Mouse (Mus musculus): ENCODE measurements at regions not wholly inside any gene's neighbourhood (a gene's known extent, or its start where the extent isn't known, plus 50 kb on each side); places are given as distances from the start of the nearest gene placed in this dataset.

DNA sequence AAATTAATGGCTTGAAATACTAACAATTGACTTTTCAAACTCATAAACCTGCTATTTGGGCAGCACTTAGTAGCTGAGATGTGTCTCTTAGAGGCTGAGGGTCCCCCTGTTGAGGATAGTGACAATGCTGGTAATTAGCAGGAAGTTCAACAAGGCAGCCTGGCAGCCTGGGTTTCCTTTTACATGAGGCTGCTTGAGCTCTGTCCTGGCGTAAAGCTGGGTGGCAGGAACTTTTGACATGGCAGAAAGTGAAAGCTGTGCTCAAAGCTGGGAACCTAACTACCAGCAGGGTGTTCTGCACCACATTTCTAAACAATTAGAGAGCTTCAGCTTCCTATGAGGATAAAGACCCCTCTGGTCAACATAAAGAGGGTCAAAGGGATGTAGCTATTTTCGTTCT, 194.5 kb downstream of the Etaa1 start:
- no peak overlapping the region for H3K4me3 ChIP-seq (ENCODE audit: low read depth, low read length)
- TF ChIP-seq EP300 (IDR thresholded peaks at IDR 0.05; ENCODE audit: insufficient read depth, low read depth, low read length) (no peak), POLR2A (IDR thresholded peaks at IDR 0.05; ENCODE audit: insufficient read depth, low read length) (no peak), CTCF (IDR thresholded peaks at IDR 0.05; ENCODE audit: low read depth, low read length) (no peak)

DNA sequence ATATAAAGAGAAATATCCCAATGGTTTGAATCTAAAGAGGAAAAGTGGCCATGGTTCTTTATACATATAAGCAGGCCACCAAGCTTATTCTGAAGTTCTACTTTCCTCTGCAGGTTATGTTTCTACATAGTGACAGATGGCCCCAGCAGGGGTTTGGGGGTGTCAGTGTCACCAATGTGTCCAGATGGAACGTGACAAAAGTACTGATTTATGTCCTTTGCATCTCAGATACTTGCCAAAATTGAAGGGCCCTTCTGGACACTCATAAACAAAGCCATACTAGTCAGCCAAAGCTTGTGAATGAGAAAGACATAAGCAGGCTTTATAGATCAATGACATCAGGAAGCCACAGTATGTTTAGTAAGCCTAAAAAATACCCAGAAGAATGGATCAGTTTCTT, 190.3 kb downstream of the Etaa1 start:
- Histone ChIP-seq H3K4me3 (ENCODE audit: low read depth, low read length) (no peak overlapping the region), H3K27ac (ENCODE audit: insufficient read depth, low read length) (no peak overlapping the region), H3K4me1 (ENCODE audit: control insufficient read depth, insufficient read depth, low read length) (no peaks in the 10 kb centered on the region), H3K9ac (ENCODE audit: low read depth, poor library complexity, severe bottlenecking) (no peak overlapping the region), H3K27me3 (ENCODE audit: control insufficient read depth, insufficient read depth, low read length, poor library complexity, severe bottlenecking) (no peaks in the 10 kb centered on the region), H3K36me3 (ENCODE audit: control insufficient read depth, insufficient read depth, low read length, poor library complexity, severe bottlenecking) (no peaks in the 10 kb centered on the region), H3K9me3 (replicated peaks; ENCODE audit: control insufficient read depth, insufficient read depth, low read length, poor library complexity, severe bottlenecking) (no peaks in the 10 kb centered on the region)
- TF ChIP-seq EP300 (IDR thresholded peaks at IDR 0.05; ENCODE audit: insufficient read depth, low read depth, low read length): no peak
- TF ChIP-seq CTCF (IDR thresholded peaks at IDR 0.05; ENCODE audit: low read depth, low read length): no peak
- no peak for TF ChIP-seq POLR2A (IDR thresholded peaks at IDR 0.05; ENCODE audit: insufficient read depth, low read length)

More for the DNA sequence above, 194.5 kb downstream of the Etaa1 start:
- Histone ChIP-seq H3K27ac (ENCODE audit: insufficient read depth, low read length) (no peak overlapping the region), H3K9ac (ENCODE audit: low read depth, poor library complexity, severe bottlenecking) (no peak overlapping the region), H3K36me3 (ENCODE audit: control insufficient read depth, insufficient read depth, low read length, poor library complexity, severe bottlenecking) (no peaks in the 10 kb centered on the region), H3K9me3 (replicated peaks; ENCODE audit: control insufficient read depth, insufficient read depth, low read length, poor library complexity, severe bottlenecking) (no peaks in the 10 kb centered on the region), H3K27me3 (ENCODE audit: control insufficient read depth, insufficient read depth, low read length, poor library complexity, severe bottlenecking) (no peaks in the 10 kb centered on the region), H3K4me1 (ENCODE audit: control insufficient read depth, insufficient read depth, low read length) (no peaks in the 10 kb centered on the region)

DNA sequence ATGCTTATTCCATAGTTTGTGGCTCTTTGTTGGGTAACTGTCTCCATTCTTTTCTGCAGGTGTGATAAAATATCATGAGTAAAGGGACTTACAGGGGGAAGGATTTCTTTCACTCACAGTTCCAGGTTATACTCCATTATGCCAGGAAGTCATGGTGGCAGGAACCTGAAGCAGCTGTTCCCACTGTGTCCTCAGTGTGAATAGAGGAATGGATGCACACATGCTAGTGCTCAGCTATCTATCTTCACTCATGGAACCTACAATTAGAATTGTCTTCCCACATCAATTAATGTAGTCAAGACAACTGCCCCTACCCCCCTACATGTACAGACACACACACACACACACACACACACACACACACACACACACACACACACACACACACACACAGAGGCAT, 189.5 kb downstream of the Etaa1 start:
- Histone ChIP-seq H3K4me3 (ENCODE audit: low read depth, low read length) (no peak overlapping the region), H3K27ac (ENCODE audit: insufficient read depth, low read length) (no peak overlapping the region), H3K9ac (ENCODE audit: low read depth, poor library complexity, severe bottlenecking) (no peak overlapping the region), H3K9me3 (replicated peaks; ENCODE audit: control insufficient read depth, insufficient read depth, low read length, poor library complexity, severe bottlenecking) (no peaks in the 10 kb centered on the region), H3K27me3 (ENCODE audit: control insufficient read depth, insufficient read depth, low read length, poor library complexity, severe bottlenecking) (no peaks in the 10 kb centered on the region), H3K36me3 (ENCODE audit: control insufficient read depth, insufficient read depth, low read length, poor library complexity, severe bottlenecking) (no peaks in the 10 kb centered on the region), H3K4me1 (ENCODE audit: control insufficient read depth, insufficient read depth, low read length) (no peaks in the 10 kb centered on the region)
- TF ChIP-seq CTCF (IDR thresholded peaks at IDR 0.05; ENCODE audit: low read depth, low read length) (no peak), POLR2A (IDR thresholded peaks at IDR 0.05; ENCODE audit: insufficient read depth, low read length) (no peak), EP300 (IDR thresholded peaks at IDR 0.05; ENCODE audit: insufficient read depth, low read depth, low read length) (no peak)

DNA sequence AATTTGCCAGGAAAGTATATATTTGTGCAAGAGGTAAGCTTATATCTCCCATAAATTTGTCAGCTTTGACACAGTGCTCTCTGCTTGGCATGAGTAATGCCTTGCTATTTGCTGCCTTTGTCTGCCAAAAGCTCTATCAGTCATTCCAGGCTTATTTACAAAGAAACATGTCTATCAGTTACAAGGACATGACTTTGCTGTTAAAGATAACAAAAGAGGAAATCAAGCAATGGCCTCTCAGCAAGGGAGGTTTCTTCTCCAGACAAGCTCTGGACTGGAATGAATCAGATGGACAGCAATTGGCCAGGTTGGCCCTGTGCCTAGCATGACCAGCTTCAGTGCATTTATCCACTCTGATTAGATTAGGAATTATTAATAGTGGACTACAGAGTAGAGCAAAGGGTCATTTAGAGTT, 185.3 kb downstream of the Etaa1 start:
- H3K9me3 ChIP-seq (replicated peaks; ENCODE audit: control insufficient read depth, insufficient read depth, low read length, poor library complexity, severe bottlenecking): no peaks in the 10 kb centered on the region
- no peak overlapping the region for H3K27ac ChIP-seq (ENCODE audit: insufficient read depth, low read length)
- no peak overlapping the region for H3K9ac ChIP-seq (ENCODE audit: low read depth, poor library complexity, severe bottlenecking)
- no peaks in the 10 kb centered on the region for H3K27me3 ChIP-seq (ENCODE audit: control insufficient read depth, insufficient read depth, low read length, poor library complexity, severe bottlenecking)
- no peaks in the 10 kb centered on the region for H3K36me3 ChIP-seq (ENCODE audit: control insufficient read depth, insufficient read depth, low read length, poor library complexity, severe bottlenecking)
- H3K4me1 ChIP-seq (ENCODE audit: control insufficient read depth, insufficient read depth, low read length): no peaks in the 10 kb centered on the region
- H3K4me3 ChIP-seq (ENCODE audit: low read depth, low read length): no peak overlapping the region
- TF ChIP-seq CTCF (IDR thresholded peaks at IDR 0.05; ENCODE audit: low read depth, low read length) (no peak), POLR2A (IDR thresholded peaks at IDR 0.05; ENCODE audit: insufficient read depth, low read length) (no peak), EP300 (IDR thresholded peaks at IDR 0.05; ENCODE audit: insufficient read depth, low read depth, low read length) (no peak)

DNA sequence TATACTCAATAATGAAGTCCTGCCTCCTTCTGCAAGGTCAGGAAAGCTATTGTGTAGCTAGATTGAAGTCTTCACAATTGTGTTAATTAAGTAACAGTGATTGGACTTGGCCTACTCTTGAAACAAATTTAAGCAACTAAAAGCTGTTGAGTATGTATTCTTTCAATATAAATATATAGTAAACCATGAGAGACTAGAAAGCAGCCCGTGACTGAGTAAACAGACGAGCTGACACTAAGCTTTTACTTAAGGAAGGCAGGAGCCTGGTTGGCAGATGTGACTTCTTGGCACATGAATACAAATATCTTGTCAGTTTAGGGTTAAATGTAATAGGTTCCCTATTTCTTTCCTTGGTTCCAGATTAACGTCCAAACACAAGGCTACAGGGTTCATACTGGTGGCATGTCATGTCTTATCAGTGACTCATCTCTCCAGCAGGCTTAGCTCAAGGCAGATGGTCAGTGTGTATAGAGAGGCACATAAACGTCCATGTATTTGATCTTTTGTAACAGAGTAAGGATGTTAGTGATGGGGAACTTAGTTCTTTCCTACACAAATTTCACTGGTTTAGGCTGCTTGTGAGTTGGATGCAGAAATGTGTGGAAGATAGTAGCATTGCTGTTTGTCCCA, 184.7 kb downstream of the Etaa1 start:
- Histone ChIP-seq H3K36me3 (ENCODE audit: control insufficient read depth, insufficient read depth, low read length, poor library complexity, severe bottlenecking) (no peaks in the 10 kb centered on the region), H3K9ac (ENCODE audit: low read depth, poor library complexity, severe bottlenecking) (no peak overlapping the region), H3K4me3 (ENCODE audit: low read depth, low read length) (no peak overlapping the region), H3K4me1 (ENCODE audit: control insufficient read depth, insufficient read depth, low read length) (no peaks in the 10 kb centered on the region), H3K27me3 (ENCODE audit: control insufficient read depth, insufficient read depth, low read length, poor library complexity, severe bottlenecking) (no peaks in the 10 kb centered on the region), H3K27ac (ENCODE audit: insufficient read depth, low read length) (no peak overlapping the region), H3K9me3 (replicated peaks; ENCODE audit: control insufficient read depth, insufficient read depth, low read length, poor library complexity, severe bottlenecking) (no peaks in the 10 kb centered on the region)
- no peak for TF ChIP-seq EP300 (IDR thresholded peaks at IDR 0.05; ENCODE audit: insufficient read depth, low read depth, low read length)
- TF ChIP-seq CTCF (IDR thresholded peaks at IDR 0.05; ENCODE audit: low read depth, low read length): no peak
- TF ChIP-seq POLR2A (IDR thresholded peaks at IDR 0.05; ENCODE audit: insufficient read depth, low read length): no peak

DNA sequence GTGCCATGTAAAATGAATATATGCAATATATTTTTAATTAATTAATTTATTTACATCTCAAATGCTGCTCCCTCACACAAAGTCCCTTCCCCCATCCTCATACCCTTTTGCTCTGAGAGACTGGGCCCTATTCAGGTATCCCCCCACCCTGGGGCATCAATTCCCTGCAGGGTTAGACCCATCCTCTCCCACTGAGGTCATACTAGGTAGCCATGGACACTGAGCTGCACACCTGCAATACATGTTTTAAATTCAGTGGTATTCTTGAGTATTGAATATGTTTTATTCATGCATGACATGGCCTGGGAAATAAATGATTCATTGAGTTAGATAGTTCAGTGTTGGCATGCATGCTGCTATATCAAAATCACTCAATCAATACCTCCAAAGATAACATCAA, 156.0 kb downstream of the Etaa1 start:
- H3K27ac ChIP-seq (ENCODE audit: insufficient read depth, low read length): no peak overlapping the region
- TF ChIP-seq EP300 (IDR thresholded peaks at IDR 0.05; ENCODE audit: insufficient read depth, low read depth, low read length): no peak
- no peak for TF ChIP-seq CTCF (IDR thresholded peaks at IDR 0.05; ENCODE audit: low read depth, low read length)
- no peak for TF ChIP-seq POLR2A (IDR thresholded peaks at IDR 0.05; ENCODE audit: insufficient read depth, low read length)
- H3K9ac ChIP-seq (ENCODE audit: low read depth, poor library complexity, severe bottlenecking): no peak overlapping the region
- no peak overlapping the region for H3K4me3 ChIP-seq (ENCODE audit: low read depth, low read length)
- no peaks in the 10 kb centered on the region for H3K27me3 ChIP-seq (ENCODE audit: control insufficient read depth, insufficient read depth, low read length, poor library complexity, severe bottlenecking)
- no peaks in the 10 kb centered on the region for H3K36me3 ChIP-seq (ENCODE audit: control insufficient read depth, insufficient read depth, low read length, poor library complexity, severe bottlenecking)
- no peaks in the 10 kb centered on the region for H3K9me3 ChIP-seq (replicated peaks; ENCODE audit: control insufficient read depth, insufficient read depth, low read length, poor library complexity, severe bottlenecking)
- H3K4me1 ChIP-seq (ENCODE audit: control insufficient read depth, insufficient read depth, low read length): no peaks in the 10 kb centered on the region

Data from ES-Bruce4 (cell line).